Mouse (Mus musculus): ENCODE data around the gene Abca1.

Abca1 gene

GRCm38 (mm10) chr4:53009871-53010270, 149.8 kb downstream of the Abca1 start:
- no peak for DNase-seq (ENCODE audit: low read depth, low spot score)

GRCm38 (mm10) chr4:53009183-53009582, 150.5 kb downstream of the Abca1 start:
- no peak for DNase-seq (ENCODE audit: low read depth, low spot score)

GRCm38 (mm10) chr4:53000154-53000553, 159.5 kb downstream of the Abca1 start:
- DNase-seq (ENCODE audit: low read depth, low spot score), result no peak

DNA sequence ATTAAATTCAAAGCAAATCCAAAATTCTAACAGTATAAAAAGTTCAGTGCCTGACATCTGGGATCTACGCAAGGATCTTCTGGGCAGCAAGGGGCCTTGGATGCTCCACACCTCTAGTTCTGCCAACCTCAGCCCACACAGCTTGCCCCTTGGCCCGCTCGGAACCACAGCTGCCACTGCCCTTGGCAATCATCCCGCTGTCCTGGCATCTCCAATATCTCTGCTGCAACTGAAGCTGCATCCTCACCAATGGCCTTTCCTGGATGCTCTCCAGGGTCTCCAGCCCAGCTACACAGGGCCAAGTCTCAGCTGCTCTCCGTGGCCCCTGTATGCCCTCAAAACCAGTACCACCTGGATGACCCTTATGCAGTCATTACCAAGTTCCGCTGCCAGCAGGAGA, 160.2 kb downstream of the Abca1 start:
- DNase-seq (ENCODE audit: low read depth, low spot score), result no peak

DNA sequence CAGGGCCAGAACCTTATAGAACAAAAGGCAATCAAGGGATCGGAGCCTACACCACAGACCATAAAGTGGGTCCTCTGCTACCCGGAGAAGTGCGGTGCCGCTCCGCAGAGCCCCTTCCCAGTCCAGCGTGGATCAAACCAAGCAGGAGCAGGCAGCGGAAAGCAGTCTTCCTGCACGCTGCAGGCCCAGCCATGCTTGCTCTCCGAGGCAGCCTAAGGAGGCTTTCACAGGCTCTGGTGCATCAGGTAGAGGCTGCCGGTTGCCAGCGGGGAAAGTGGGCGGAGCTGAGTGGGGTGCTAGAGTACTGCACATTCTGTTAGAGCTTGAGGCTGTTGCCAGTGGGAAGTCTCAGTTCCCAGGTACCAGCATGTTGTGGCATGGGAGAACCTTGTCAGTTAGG, 170.4 kb downstream of the Abca1 start, which contains the start of gene Nipsnap3a:
Gene Nipsnap3a (plus strand): TSS at position 25 of the 400 bp plus-strand sequence.
- no peak for DNase-seq (ENCODE audit: low read depth, low spot score)

- no peak for DNase-seq (ENCODE audit: low read depth, low spot score)
Observed at GRCm38 (mm10) chr4:52986266-52986665, 173.4 kb downstream of the Abca1 start.

DNA sequence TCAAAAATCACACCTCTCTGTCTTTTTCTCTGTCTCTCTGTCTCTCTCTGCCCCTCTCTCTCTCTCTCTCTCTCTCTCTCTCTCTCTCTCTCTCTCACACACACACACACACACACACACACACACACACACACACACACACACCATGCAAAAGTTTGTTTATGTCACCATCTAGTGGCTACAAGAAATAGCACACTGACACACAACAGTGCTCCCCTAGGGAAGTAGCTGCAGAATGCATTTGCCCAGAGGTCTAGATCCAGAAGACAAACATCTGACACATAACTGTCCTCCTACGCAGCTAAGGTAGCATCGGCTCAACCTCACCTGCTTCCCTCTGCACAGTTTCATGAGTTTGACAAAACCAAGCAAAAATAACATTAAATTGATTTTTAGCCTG, 174.5 kb downstream of the Abca1 start:
- no peak for DNase-seq (ENCODE audit: low read depth, low spot score)

Data from WW6 (cell line).